Mouse (Mus musculus) brain, embryonic 14.5 days (tissue): ENCODE measurements at regions not wholly inside any gene's neighbourhood (a gene's known extent, or its start where the extent isn't known, plus 50 kb on each side); places are given as distances from the start of the nearest gene placed in this dataset.

Experiments used
- DNase-seq: peaks from one replicate; pipeline ENCODE4 v3.0.0-alpha.2; 2011; ENCODE audit warnings: low read depth
- CTCF ChIP-seq: fragments of 200-500 bp; IDR thresholded peaks from 2 replicates; pipeline ENCODE4 v1.5.1; 2012; ENCODE audit warnings: inconsistent platforms, mild to moderate bottlenecking, moderate library complexity, borderline replicate concordance; ENCODE audit not compliant: insufficient read depth, insufficient read length; ENCODE audit errors: extremely low read depth
- POLR2A ChIP-seq: fragments of 200-500 bp; IDR thresholded peaks from 2 replicates; pipeline ENCODE4 v1.6.1; 2012; ENCODE audit warnings: mild to moderate bottlenecking, inconsistent platforms, borderline replicate concordance; ENCODE audit not compliant: poor library complexity, insufficient read depth, insufficient read length, severe bottlenecking; ENCODE audit errors: extremely low read depth

DNA sequence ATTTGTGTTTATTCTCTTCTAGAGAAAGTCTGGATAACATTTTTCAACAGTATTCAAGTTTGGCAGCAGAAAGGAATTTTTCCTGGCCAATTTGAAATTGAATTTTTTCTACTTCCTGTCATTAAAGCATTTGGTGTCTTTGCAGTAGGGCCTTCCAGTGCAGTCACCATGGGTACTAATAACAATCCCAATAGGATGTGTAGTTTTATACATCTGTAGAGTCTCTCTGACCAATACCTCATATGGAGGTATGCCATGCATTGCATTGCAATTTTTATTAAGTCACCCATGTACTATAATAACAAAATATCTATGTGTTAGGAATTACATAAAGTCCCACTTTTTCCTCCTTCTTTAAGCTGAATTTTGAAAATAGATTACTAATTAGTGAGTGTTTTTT lies 2257.4 kb upstream of the Aga start:
- TF ChIP-seq POLR2A (no peak), CTCF (no peak)
- DNase-seq: no peak

GRCm38 (mm10) chr8:51298293-51299015 lies 2213.1 kb upstream of the Aga start:
- DNase-seq: peak; percentile 81
- no peak for TF ChIP-seq POLR2A
- TF ChIP-seq CTCF: no peak
